Mouse (Mus musculus): ENCODE measurements at regions not wholly inside any gene's neighbourhood (a gene's known extent, or its start where the extent isn't known, plus 50 kb on each side); places are given as distances from the start of the nearest gene placed in this dataset.

DNA sequence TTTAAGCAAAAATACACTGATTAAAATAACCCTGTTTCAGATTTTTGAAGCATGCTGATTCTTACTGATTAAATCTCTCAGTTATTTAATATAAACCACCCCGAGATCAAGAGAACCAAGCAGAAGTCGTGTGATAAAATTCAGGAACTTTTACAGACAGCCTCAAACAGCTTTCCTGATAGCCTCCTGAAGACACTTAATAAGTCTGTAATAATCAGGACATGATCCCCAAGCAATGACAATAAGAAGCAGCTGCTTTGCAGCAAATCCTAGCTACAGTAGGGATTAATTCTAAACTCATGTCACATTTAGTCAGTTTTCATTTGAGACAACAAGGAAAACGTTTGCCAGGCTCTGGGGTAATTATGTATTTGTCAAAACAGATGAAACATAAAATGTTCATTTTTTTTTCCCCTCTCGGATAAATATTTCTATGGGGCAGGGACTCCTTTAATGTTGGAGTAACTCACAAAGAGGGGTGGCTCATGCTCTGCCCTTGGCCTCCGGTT lies 1472.1 kb downstream of the 4930444P10Rik start:
- no peak for TF ChIP-seq CTCF (conservative IDR thresholded peaks at IDR 0.05; ENCODE audit: low read length)
- TF ChIP-seq NANOG (IDR thresholded peaks at IDR 0.05; ENCODE audit: borderline replicate concordance, low read length) = no peak
